8 mouse cellular contexts compared by ENCODE assay signal in the genomic region with DNA sequence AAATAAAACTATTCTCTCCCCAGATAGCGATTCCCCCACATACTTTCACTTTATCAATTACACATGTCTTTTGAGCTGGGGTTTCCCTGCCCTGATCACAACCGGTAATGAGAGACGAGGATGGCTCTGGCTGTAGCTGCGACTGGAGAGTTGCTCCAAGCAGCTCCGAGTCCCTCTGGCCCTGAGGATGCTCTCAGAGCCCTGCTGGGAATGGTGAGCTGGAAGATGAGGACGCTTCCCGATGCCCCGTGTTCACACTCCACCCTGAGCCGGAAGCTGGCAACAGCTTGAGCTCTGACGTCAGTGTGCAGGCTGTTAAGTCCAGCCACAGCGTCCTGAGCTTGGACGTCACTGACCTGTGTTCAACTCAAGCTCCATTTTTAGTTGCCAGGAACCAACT.
DNase-seq lines count a peak whose midpoint lies in the region; ATAC-seq lines count a peak whose summit lies in the region.

No protein-coding gene starts in this region.

- no peaks in the 10 kb centered on the region for H3K36me3 ChIP-seq in embryonic facial prominence, embryonic 10.5 days (replicated peaks)
- H3K36me3 ChIP-seq in midbrain, embryonic 16.5 days (ENCODE audit: control insufficient read depth, insufficient read depth, low read length), result no peaks in the 10 kb centered on the region

- no peaks in the 10 kb centered on the region for H3K27me3 ChIP-seq in embryonic facial prominence, embryonic 10.5 days (replicated peaks; ENCODE audit: low read depth, poor library complexity, severe bottlenecking)
- no peaks in the 10 kb centered on the region for H3K27me3 ChIP-seq in midbrain, embryonic 16.5 days (ENCODE audit: control insufficient read depth, insufficient read depth, low read depth, low read length)

- peaks cover 10% of the 10 kb centered on the region for H3K4me1 ChIP-seq in embryonic facial prominence, embryonic 10.5 days
- H3K4me1 ChIP-seq in midbrain, embryonic 16.5 days (ENCODE audit: control insufficient read depth, insufficient read depth, low read length), result peaks cover 10% of the 10 kb centered on the region; the same call in 1 of the 2 replicates

- no peak for ATAC-seq in midbrain, embryonic 16.5 days

- no peak overlapping the region; the same call in 1 of the 2 replicates for H3K9ac ChIP-seq in midbrain, embryonic 16.5 days (ENCODE audit: low read depth, low read length)

- H3K27ac ChIP-seq in embryonic facial prominence, embryonic 10.5 days (replicated peaks), result no peak overlapping the region
- 0 out of 2 replicates have a peak overlapping the region, but pooled peaks have one; percentile 38 for H3K27ac ChIP-seq in midbrain, embryonic 16.5 days (ENCODE audit: low read length)

- intact Hi-C loops in gastrocnemius, postnatal 14 days (cut with DNase I; ENCODE audit: low total_unique reads), result no loop called here

- peak overlapping the region; percentile 47 for H3K4me2 ChIP-seq in midbrain, embryonic 16.5 days (ENCODE audit: low read length)

- peak; percentile 10 for DNase-seq in gastrocnemius, postnatal 25 days
- DNase-seq in gastrocnemius, postnatal 14 days, result no peak
- peak; percentile 29 for DNase-seq in embryonic facial prominence, embryonic 10.5 days (ENCODE audit: low spot score)
- peak; percentile 19 for DNase-seq in heart, postnatal 4 days
- no peak for DNase-seq in ovary, postnatal 10 days (ENCODE audit: low spot score)
- DNase-seq in urinary bladder, postnatal 36 days (ENCODE audit: low spot score in 2 of 2), result no peak
- no peak for DNase-seq in frontal cortex, adult 2 months (ENCODE audit: extremely low spot score in 1 of 2, low spot score in 1 of 2)

- H3K9me3 ChIP-seq in embryonic facial prominence, embryonic 10.5 days, result no peaks in the 10 kb centered on the region
- no peaks in the 10 kb centered on the region for H3K9me3 ChIP-seq in midbrain, embryonic 16.5 days (replicated peaks; ENCODE audit: control insufficient read depth, low read length, poor library complexity, severe bottlenecking)

- WGBS in embryonic facial prominence, embryonic 10.5 days, result 46% methylated on average over 12 of the region's 12 CpGs
- 41% methylated on average over 12 of the region's 12 CpGs for WGBS in midbrain, embryonic 16.5 days

- H3K4me3 ChIP-seq in embryonic facial prominence, embryonic 10.5 days, result 0 out of 2 replicates have a peak overlapping the region, but pooled peaks have one; percentile 21
- H3K4me3 ChIP-seq in midbrain, embryonic 16.5 days (ENCODE audit: low read depth, low read length), result no peak overlapping the region; the same call in 1 of the 2 replicates

Comparison
In these comparisons a context has a peak if more than half of its experiments do, and no peak if none do; other contexts are left out.
1. DNase-seq: peak in gastrocnemius, postnatal 25 days (single experiment), embryonic facial prominence, embryonic 10.5 days (single experiment) and heart, postnatal 4 days (single experiment); none in gastrocnemius, postnatal 14 days (single experiment), ovary, postnatal 10 days (single experiment), urinary bladder, postnatal 36 days (0 of 2) and frontal cortex, adult 2 months (0 of 2).